Mouse (Mus musculus) ovary, postnatal 14 days (tissue): ENCODE data around the gene Ly86.
A peak's percentile ranks its signal among the peaks of the same experiment; 100 is the strongest.

Experiments used
- DNase-seq: peaks from one replicate; pipeline ENCODE4 v3.0.0; 2022; ENCODE audit warnings: low spot score

Gene Ly86

DNA sequence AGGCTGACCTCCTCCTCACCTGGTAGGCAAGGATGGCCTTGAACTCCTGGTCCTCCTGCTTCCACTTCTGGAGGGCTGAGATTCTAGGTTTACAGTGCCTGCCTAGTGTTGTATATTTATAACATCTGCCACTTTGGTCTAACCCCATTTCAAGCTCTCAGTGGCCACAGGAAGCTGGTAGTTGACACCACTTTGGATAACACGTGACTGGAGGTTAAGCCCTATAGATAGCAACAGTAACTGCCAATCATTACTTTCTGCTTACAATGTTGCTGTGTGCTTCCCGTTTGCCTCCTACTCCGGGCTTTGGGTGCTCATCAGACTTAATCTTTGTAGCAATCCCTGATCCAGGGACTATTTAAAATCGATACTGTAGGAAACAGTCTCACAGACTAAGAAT lies 87.6 kb downstream of the Ly86 start:
- no peak for DNase-seq

DNA sequence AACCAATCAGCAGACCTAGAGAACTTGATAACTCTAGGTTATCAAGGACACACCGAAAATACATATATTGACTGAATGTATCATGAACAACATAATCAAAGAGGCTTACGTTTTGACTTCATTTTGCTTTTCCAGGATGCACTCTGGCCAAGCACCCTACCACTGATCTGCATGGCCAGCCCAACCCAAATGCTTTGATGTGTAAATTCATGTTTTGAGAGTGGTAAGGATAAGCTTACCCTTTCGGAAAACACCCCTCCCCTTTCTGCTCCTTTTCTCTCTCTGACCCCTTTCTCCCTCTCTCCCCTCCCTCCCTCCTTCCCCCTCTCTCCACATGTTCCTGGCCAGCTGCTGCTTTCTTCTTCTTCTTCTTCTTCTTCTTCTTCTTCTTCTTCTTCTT lies 88.1 kb downstream of the Ly86 start:
- DNase-seq = no peak

DNA sequence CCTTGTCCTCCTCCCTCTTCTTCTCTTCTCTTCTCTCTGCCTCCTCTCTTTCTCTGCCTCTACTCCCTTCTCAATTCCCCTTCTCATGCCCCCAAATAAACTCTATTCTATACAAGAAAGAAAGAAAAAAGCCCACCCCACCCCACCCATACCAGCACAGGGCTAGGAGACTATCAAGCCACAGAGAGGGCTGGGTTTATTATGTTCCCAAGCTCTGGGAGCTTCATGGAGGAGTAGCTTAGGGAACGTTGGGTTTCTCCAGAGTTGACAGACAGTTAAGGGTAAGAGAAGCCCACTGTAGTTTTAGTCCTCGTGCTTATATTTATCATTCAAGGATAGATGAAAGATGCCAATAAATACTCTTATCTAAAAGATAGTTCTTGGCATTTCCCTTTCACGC lies 88.7 kb downstream of the Ly86 start:
- no peak for DNase-seq

DNA sequence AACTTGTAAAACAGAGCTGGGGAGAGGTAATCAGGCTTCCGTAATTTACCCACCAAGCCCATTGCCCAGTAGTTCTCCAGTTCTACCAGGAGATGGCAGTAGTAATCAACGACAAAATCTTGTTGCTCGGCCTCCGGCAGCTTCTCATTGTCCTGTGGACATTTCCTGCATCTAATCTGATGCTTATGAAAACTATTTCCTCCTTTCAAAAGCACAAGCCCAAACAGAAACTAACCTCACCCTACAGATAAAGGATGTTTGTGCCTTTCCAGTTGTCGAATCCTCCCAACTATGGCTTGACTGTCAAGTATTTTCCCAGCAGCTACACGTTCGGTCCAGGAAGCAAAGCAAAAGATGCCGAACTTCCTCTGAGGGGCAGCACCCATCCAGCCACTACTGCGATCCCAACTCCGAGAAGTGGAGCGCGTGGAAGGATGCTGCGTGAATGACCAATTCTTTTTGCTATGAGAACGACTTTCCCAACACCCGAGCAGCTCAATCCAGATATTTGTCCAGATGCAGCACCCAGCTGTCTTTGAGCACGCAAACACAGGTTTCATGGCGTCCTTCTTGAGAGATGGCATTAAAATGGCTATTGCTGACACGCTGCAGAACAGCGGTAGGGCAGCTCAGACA lies 89.2 kb downstream of the Ly86 start:
- DNase-seq = peak; percentile 69

DNA sequence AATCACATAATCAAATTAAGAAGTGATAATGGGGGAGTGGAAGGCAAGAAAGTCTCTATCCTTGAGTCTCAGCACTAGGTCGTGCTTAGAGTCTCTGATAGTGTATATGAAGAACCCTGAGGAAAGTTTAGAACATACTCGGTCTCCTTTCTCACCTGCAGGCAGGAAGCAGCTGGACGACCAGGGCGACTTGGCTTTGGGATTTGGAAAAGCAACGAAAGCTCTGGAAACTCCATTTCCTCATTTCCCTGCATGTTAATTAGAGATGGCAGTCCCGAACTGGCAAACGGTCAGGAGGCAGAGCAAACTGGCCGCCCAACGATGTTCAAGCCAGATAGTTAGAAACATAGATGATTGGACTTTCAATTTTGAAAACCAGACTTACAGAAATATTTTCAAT lies 89.8 kb downstream of the Ly86 start:
- no peak for DNase-seq

DNA sequence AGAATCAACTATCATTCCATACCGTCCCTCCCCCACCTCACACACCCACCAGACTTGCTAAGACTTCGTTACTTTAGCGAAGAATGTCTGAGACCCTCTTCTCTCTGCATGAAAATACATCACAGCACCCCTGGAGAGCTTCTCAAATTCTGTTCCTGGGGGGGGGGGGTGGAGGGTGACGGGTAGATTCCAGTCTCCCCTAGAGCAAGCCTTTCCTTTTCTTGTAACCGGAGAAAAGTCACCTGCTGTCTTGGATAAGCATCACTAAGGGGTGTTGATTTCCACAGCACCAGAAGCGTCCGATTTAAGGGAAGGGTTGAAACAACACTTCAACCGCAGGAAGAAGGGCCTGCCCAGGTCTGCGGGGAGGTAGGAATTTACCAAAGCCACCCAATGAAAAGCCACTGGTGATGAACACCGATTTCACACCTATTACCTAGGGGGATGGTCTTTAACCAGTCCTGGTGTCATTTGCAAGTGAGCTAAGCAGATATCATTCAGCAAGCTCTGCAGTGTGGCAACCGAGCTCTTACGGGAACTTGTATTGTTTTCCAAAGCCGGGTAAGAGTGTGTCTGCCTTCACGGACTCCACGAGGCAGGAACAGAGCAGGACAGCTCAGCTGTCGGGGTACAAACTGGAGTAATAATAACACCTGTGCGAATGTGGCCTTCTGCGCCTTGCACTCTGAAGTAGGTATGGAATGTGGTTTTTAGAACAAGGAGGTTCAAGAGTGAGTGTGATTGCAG lies 91.4 kb downstream of the Ly86 start:
- no peak for DNase-seq

DNA sequence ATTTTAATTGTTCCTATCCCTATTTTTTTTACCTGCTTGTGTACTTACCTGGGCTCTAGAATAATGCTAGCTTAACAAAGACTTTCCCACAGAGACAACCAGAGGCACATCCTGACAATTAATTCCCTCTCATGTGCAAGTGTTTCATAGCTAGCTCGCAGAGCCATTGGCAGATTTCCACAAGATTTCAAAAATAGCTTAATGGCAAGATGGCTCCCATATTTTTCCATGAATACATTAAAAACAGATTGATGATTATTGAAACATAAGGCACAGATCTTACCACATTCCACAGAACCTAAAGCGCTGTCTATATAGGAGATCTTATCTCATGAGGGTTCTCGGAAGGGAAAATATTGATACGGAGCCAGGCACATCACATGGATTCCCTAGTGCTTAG lies 93.8 kb downstream of the Ly86 start:
- DNase-seq = no peak

DNA sequence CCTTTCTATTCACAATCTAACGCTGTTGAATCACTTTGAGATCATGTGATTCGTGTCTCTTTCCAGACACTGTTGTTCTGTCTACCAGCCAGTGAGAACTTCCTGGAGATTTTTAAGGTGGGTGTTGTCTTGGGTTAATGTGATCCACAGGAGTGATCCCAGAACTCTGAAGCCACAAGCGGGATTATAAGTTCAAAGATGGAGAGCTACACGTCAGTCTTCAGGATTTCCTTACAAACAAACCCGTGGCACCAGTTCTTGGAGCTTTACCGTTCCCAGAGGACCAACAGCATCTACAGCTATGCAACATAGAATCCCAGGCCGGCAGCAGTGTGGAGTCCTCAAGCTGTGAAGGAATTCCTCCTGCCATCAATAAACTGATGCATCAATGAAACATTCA lies 94.5 kb downstream of the Ly86 start:
- DNase-seq = no peak

DNA sequence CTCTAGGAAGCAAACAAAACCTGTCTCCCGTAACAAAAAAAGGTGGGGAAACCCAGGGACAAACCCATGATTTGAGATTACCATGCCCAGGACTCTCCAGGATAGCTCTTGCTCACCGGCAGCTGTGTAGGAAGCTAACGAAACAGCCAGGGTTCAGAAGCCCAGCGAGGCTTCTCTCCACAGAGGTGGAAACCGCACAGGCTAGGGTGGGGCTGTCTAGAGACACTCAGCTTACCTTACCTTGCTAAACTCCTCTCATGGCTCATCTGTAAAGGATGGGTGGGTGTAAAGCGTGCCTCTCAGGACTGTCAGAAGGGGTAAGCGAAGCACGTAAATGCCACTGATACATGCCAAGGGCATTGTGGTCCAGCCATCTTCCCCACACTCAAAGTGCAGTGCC lies 94.9 kb downstream of the Ly86 start:
- no peak for DNase-seq

DNA sequence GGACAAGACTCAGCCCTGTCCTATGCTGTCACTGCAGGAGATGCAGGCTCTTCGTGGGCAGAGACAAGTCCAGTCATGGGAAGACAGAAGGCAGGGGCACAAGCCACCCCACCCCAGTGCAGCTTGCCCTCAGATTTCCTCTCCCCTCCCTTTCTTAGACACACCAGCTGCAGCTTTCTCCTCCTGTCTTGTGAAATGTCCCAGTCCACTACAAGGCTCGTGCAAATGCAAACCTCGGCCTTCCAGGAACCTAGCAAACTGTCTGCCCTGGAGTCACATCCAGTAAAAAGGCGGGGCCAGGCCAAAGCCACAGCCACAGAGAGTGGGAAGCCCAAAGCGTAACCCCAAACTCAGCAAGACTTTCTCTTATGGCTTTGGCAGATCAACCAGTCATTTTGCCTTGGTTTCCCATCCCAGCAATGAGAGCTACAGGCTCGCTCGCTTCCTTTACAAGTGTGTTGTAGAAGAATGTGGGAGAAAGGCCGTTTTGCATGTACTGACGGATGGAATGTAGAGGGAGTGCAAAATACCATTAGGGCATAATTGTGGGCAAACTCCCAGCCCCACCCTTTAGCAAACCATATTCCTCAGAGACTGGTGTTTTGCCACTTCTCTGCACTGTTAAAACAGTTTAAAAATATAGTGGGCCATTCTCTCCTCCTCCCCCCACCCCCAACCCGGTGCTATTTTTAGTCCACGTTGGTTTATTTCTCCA lies 95.7 kb downstream of the Ly86 start:
- DNase-seq = no peak

DNA sequence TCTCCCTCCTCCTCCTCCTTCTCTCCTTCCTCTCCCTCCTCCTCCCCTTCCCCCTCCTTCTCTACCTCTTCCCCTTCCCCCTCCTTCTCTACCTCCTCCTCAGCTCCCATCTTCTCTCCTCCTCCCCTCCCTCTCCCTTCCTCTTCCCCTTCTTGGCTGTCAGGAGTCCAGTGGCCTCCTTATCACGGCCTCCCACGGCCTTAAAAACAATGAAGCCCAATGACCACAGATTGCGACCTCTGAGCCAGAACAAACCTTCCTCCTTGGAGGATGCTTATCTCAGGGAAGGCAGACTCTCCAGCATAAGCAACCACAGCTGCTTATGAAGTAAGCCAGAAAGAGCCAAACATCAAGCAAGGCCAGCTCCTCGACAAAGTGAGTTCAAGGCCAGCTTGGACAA lies 97.0 kb downstream of the Ly86 start:
- DNase-seq = no peak

DNA sequence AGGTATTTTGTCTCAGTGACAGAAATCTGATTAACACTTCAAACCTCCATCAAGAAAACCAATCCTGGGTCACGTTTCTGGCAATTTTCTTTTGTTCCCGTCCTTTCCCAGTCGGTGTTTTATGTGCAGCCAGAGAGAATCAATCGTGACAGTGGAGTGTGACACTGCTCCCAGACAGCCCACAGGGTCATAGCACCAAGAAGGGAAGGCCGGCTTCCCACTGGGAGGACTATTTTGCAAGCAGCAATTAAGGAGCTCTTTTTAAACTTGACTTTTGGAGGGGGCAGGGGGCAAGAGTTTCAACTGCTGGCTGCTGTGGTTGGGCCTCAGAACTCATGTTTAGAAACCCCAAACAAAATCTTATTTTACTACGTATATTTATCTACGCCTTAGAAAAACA lies 97.5 kb downstream of the Ly86 start:
- no peak for DNase-seq

DNA sequence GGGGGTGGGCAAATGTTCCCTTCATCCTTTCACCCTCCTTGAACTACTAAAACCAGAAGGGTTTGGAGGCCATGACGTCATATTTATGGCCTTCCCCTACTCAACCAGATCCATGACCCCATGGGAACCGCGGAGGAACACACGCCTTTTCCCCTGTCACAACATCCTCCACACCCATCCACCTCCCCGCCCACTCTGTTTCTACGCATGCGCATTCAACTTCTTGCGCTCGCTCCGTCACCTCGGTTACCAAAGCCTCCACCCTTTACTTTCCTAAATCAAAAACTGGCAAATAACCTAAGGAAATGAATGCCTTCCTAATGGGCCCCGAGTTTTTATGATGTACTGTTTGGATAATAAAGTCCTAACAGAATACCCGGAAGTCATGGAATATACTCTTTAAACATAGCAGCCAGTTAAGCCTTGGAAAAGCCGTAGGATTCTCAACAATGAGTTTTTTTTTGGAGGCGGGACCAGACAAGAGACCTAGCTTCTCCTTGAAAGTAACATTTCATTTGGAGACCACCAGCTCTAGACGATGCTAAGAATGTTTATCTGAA lies 101.8 kb downstream of the Ly86 start:
- DNase-seq = no peak

DNA sequence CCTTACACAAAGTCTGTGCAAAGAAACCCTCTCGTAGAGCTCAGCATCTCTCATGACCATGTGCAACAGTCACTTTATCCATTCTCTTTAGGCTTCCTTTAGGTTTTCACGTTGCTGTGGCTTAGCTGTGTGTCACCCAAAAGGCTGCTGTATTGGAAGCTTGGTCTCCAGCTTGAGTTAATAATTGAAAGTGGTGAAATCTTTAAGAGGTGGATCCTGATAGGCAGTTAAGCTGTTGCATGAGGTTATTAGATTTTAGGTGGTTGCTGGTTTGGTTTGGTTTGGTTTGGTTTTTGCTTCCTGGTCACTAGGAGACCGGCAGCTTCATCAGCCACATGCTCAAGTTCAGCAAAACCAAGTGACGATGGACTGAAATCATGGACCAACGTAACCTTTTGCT lies 106.0 kb downstream of the Ly86 start:
- DNase-seq = no peak

DNA sequence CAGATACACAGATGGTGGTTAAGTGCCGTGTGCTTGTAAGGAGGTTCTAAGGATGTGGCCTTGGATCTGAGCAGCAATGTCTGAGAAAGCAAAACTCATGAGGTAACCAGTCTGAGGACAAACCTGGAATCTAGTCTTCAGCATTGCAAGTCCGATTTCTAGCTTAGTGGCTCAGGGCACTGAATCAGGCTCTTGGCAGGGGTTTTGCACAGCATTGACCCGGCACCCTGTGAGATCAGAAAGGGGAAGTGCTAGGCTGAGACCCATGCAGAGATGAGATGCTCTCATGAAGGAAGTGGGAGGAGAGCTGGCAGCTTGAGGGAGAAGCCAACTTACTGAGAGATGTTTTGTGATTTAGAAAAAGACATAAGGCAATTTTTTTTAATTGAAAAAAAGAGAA lies 106.5 kb downstream of the Ly86 start:
- no peak for DNase-seq

DNA sequence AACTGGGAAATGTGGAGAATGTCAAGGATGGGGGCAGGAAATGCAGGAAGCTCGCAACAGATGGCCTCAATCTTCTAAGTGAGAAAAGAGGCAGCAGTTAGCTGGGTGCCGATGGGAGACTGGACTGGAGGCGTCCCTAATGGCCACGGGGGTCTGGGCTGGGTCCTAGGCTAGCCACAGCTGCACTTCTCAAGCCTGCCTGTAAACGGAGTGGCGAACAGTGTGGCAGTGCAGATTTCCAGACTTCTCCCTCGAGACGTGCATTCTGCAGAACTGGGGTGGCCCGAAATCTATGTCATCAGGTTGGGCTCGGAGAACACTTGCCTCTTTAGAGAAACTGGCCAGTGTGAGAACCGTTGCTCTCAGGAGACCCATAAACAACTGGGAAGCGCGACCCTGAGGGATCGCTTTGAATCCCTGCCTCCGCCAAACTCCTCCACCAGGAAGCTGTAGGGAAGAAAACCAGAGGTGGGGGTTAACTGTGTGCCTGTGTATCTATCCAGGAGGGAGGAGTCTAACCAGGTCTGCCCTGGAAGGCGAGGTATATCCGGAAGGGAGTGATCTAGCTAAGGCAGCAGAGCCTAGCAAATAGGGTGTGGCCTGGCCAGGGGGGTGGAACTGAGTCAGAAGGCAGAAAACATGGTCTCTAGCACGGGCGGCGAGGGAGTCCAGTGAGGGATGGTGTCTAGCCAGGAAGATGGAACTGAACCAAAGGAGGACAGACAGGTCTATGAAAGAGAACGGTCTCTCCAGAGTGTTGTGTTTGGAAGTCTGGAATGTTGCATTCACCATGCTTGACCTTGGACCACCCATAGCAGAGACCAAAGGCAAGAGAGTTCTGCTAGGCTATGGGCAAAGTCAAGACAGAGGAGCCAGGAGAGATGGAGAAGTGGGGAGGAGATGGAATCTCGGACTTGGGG lies 107.3 kb downstream of the Ly86 start:
- peak; percentile 48 for DNase-seq

DNA sequence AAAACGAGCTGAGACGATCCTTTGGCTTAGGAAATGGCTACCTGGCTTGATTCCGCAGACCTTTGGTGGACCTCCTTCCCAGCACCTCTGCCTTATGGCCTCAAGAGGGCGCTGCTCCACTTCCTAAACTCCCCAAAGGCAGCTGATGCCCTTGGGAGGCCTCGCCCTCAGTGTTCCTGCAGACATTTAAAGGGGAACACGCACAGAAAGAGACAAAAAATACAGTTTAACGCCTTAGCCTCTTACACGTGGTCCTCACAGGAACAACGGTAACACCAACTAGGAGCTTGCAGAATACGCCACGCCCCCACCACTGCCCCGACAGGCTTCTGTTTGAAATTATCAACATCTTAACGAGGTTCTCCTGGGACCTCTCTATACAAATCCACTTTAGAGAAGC lies 108.2 kb downstream of the Ly86 start:
- peak; percentile 76 for DNase-seq

DNA sequence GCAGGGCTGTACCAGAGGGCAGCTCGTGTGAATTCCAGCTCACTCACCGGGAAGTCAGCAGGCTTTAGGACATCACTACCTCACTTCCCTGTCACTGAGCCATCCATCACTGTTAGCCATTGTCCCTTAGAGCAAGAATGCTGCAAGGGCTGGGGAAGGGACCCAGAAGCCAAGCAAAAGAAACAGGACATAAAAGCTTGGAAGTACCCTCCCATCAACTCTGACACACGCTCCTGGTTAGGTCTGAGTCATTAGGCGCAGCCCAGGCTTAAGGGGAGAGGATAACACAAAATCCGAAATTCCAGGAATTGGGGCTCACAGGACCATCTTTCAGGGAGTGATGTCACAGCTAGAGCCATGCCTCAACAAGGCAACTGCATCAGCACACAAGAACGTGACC lies 109.3 kb downstream of the Ly86 start:
- DNase-seq = no peak

DNA sequence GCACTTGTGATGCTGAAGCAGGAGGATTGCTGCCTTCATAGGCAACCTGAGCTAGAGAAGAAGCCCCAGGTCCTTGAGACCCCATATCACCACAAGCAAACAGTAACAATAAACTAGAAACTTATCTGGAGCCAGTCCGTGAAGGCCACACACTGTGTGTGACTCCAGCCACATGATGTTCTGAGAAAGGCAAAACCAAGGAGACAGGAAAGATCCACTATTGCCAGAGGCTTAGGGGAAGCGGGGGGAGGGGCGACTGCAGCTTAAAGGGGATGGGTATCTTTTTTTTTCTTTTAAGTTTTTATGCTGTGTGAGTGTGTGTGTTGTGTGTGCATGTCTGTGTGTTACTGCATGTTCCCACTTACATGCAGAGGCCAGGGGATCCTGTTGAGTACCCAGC lies 110.6 kb downstream of the Ly86 start:
- no peak for DNase-seq

DNA sequence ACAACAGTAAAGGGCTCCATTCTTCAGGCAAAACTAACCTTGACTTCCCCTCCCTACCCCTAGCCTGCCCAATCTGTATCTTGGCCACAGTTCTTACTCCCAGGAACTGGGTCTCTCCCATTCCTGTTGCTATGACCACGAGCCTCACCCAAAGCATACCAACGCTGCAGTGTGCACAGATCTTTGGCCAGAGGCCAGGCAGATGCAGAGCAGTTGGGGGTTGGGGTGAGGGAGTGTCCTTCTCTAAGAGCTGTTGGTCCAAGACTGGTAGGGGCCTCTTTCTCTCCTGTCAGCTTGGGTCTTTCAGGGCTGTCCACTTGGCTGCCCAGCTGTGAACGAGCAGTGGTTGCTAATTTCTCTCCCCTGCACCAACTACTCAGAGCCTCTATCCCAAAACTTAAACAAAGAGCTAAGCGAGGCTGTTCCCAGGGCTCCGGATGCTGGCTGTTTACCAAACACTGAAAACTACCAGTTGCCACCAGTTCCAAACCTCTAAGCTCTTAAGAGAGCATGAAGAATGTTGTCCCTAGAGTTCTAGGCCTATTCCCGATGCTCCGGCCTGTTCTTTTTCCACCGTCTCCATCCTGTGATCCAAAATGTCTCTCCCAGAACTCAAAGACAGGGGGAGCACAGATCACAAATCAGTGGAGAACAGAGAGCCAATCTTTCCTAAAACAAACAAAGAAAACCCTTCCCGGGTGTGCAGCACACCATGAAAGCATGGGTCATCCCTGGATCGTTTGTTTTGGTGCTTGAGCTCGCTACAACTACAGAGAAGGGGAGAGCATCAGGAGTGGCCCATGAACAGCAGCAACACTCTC lies 112.2 kb downstream of the Ly86 start:
- peak; percentile 77 for DNase-seq

DNA sequence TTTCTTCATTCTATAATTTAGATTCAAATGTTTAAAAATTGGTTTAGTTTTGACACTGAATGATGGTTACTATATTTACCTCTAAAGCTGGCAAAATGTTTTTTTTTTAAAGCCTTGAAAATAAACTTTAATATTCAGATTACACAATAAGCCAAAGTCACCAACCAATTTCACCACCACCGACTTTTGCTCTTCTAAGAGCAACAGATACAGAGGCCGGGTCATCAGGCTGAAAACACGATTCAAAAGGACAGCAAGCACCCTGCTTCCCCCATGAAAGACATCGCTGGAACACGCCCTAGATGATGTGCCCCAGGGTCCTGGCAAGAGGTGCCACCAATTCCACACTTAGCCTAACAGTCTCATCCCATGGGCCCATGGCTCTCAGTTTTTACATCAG lies 113.5 kb downstream of the Ly86 start:
- DNase-seq = no peak
